In the genomic region with DNA sequence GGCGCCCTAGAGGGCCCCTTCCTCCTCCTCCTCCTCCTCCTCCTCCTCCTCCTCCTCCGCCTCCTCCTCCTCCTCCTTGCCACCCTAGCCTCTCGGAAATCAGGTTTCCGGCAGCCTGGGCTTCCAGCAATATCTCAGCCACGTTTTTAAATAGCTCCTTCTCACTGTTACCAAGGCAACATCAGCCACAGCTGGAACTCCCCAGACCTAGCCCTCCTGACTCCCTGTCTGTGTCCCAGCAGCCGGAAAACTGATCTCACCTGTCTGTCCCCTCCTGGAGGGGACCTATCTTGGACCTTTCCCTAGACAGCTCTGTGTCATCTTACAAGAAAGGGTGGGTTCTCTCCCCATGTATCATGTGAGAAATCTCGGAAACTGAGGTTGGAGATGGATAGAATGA, we compare ENCODE assay signal across 8 mouse cellular contexts. TPM values are rescaled to one million over a fixed set of nuclear protein-coding genes. Genes with fewer than 3 reads are reported as not detected.
A peak's percentile ranks its signal among the peaks of the same experiment; 100 is the strongest.
DNase-seq lines count a peak whose midpoint lies in the region; ATAC-seq and TF ChIP-seq lines count a peak whose summit lies in the region.

No protein-coding gene starts in this region.

- H3K27ac ChIP-seq in kidney, embryonic 16.5 days (ENCODE audit: low read length) = peak overlapping the region; percentile 58
- 0 out of 2 replicates have a peak overlapping the region, but pooled peaks have one; percentile 31 for H3K27ac ChIP-seq in cortical plate, adult 2 months (ENCODE audit: insufficient read depth, low read length)
- H3K27ac ChIP-seq in heart, embryonic 16.5 days (ENCODE audit: low read length) = peak overlapping the region; percentile 45
- H3K27ac ChIP-seq in macrophage = peak overlapping the region; percentile 94

- peak overlapping the region; percentile 88 for H3K4me2 ChIP-seq in kidney, embryonic 16.5 days (replicated peaks; ENCODE audit: low read depth, low read length)
- peak overlapping the region; percentile 87 for H3K4me2 ChIP-seq in heart, embryonic 16.5 days (ENCODE audit: low read depth, low read length)

- ATAC-seq in kidney, embryonic 16.5 days (ENCODE audit: low FRiP score, low TSS enrichment) = no peak
- ATAC-seq in heart, embryonic 16.5 days (replicated peaks; ENCODE audit: extremely low read depth, insufficient read depth, low FRiP score) = peak; percentile 10; the same call in 1 of the 2 replicates
- no peak for ATAC-seq in erythroid progenitor cell, adult 5-6 weeks (replicated peaks; ENCODE audit: low FRiP score, poor library complexity, severe bottlenecking)

- no peak for TF ChIP-seq POLR2A in cortical plate, adult 2 months (IDR thresholded peaks at IDR 0.05; ENCODE audit: extremely low read depth, insufficient read depth, low read length)

- H3K9me3 ChIP-seq in kidney, embryonic 16.5 days (ENCODE audit: low read length) = no peaks in the 10 kb centered on the region
- H3K9me3 ChIP-seq in heart, embryonic 16.5 days (replicated peaks; ENCODE audit: control insufficient read depth, low read length) = no peaks in the 10 kb centered on the region

- no peaks in the 10 kb centered on the region for H3K27me3 ChIP-seq in kidney, embryonic 16.5 days (ENCODE audit: insufficient read depth, low read length)
- H3K27me3 ChIP-seq in heart, embryonic 16.5 days (ENCODE audit: control insufficient read depth, insufficient read depth, low read length) = no peaks in the 10 kb centered on the region

- peaks cover 37% of the 10 kb centered on the region for H3K4me1 ChIP-seq in kidney, embryonic 16.5 days (ENCODE audit: insufficient read depth, low read length)
- peaks cover 5% of the 10 kb centered on the region; the same call in 1 of the 2 replicates for H3K4me1 ChIP-seq in cortical plate, adult 2 months (ENCODE audit: control insufficient read depth, insufficient read depth, low read length)
- peaks cover 32% of the 10 kb centered on the region for H3K4me1 ChIP-seq in heart, embryonic 16.5 days (ENCODE audit: control insufficient read depth, insufficient read depth, low read length)

- 18% methylated on average over 4 of the region's 7 CpGs for WGBS in kidney, embryonic 16.5 days
- 24% methylated on average over 5 of the region's 7 CpGs for WGBS in heart, embryonic 16.5 days
- 35% methylated on average over 4 of the region's 7 CpGs for WGBS in macrophage (ENCODE audit: missing documents)

- H3K36me3 ChIP-seq in kidney, embryonic 16.5 days (ENCODE audit: insufficient read depth, low read length) = peaks cover 36% of the 10 kb centered on the region
- H3K36me3 ChIP-seq in heart, embryonic 16.5 days (ENCODE audit: control insufficient read depth, insufficient read depth) = peaks cover 24% of the 10 kb centered on the region
- H3K36me3 ChIP-seq in macrophage (ENCODE audit: inconsistent target) = peaks cover 33% of the 10 kb centered on the region

- TF ChIP-seq CTCF in cortical plate, adult 2 months (IDR thresholded peaks at IDR 0.05; ENCODE audit: extremely low read depth, insufficient read depth, low read length) = no peak

- peaks cover 53% of the 10 kb centered on the region for H3K79me2 ChIP-seq in macrophage (ENCODE audit: inconsistent target)

- H3K4me3 ChIP-seq in kidney, embryonic 16.5 days (ENCODE audit: low read length) = peak overlapping the region; percentile 83
- H3K4me3 ChIP-seq in cortical plate, adult 2 months (ENCODE audit: insufficient read depth, low read length) = peak overlapping the region; percentile 80
- peak overlapping the region; percentile 87 for H3K4me3 ChIP-seq in heart, embryonic 16.5 days (ENCODE audit: low read length)
- peak overlapping the region; percentile 95 for H3K4me3 ChIP-seq in macrophage (ENCODE audit: inconsistent target)

- H3K9ac ChIP-seq in kidney, embryonic 16.5 days (replicated peaks; ENCODE audit: low read length) = peak overlapping the region; percentile 48
- peak overlapping the region; percentile 22; the same call in 1 of the 2 replicates for H3K9ac ChIP-seq in heart, embryonic 16.5 days (ENCODE audit: low read length)

- no peak for DNase-seq in kidney, postnatal 14 days
- DNase-seq in cerebellum, adult 9-10 months = no peak
- DNase-seq in thymus, postnatal 36 days = no peak

RNA-seq across cellular contexts. Expression of gene Camk1, which starts 1.5 kb away (rescaled TPM):
- polyA plus RNA-seq in kidney, embryonic 16.5 days (2015; fragmentation: Nextera tagmentation; extraction: Ambion mirVana) = 110 and 117 TPM in 2 replicates
- polyA plus RNA-seq in cortical plate, adult 2 months (2012; rRNA removed) = 119 and 123 TPM in 2 replicates
- 117 and 122 TPM in 2 replicates for polyA plus RNA-seq in heart, embryonic 16.5 days (2015; fragmentation: Nextera tagmentation; extraction: Ambion mirVana)
- 100 to 1,000 TPM in 14 of 26 experiments, 10 to 100 TPM in 12; 24.4 to 393 (median 134) TPM for total RNA-seq in macrophage (2018; cell fraction: chromatin; rRNA removed)
- 100 to 1,000 TPM; 131 to 215 (median 167) TPM for total RNA-seq in macrophage (2018; cell fraction: cytosol; rRNA removed)
- 100 to 1,000 TPM in 12 of 26 experiments, 10 to 100 TPM in 14; 26.9 to 294 (median 90.3) TPM for total RNA-seq in macrophage (2018; cell fraction: nucleus; rRNA removed)
- polyA plus RNA-seq in macrophage (2018) = 148 to 193 TPM (median 166 TPM) in 3 replicates
- 8.8 and 13.3 TPM in 2 replicates for total RNA-seq in erythroid progenitor cell, adult 5-6 weeks (2015; ENCODE audit: low replicate concordance)
- total RNA-seq in erythroid progenitor cell, adult 5-6 weeks (2017; ENCODE audit: low replicate concordance) = 3.1 and 8.5 TPM in 2 replicates

RNA-seq across cellular contexts. Expression of gene Ogg1, which starts 15.5 kb away (rescaled TPM):
- 17.4 and 19.4 TPM in 2 replicates for polyA plus RNA-seq in kidney, embryonic 16.5 days (2015; fragmentation: Nextera tagmentation; extraction: Ambion mirVana)
- 13.7 and 14.3 TPM in 2 replicates for polyA plus RNA-seq in cortical plate, adult 2 months (2012; rRNA removed)
- 8.1 and 9.9 TPM in 2 replicates for polyA plus RNA-seq in heart, embryonic 16.5 days (2015; fragmentation: Nextera tagmentation; extraction: Ambion mirVana)
- total RNA-seq in macrophage (2018; cell fraction: chromatin; rRNA removed) = 10 to 100 TPM in 11 of 26 experiments, 1 to 10 TPM in 15; 1.3 to 17.8 (median 7.8) TPM
- total RNA-seq in macrophage (2018; cell fraction: cytosol; rRNA removed) = 10 to 100 TPM in 5 of 26 experiments, 1 to 10 TPM in 21; 4.6 to 13.7 (median 8.1) TPM
- total RNA-seq in macrophage (2018; cell fraction: nucleus; rRNA removed) = 10 to 100 TPM in 9 of 26 experiments, 1 to 10 TPM in 16, under 1 TPM in 1; 0.99 to 21.8 (median 8.4) TPM
- 5.2 to 11.7 TPM (median 7.6 TPM) in 3 replicates for polyA plus RNA-seq in macrophage (2018)
- 3.2 and 9.2 TPM in 2 replicates for total RNA-seq in erythroid progenitor cell, adult 5-6 weeks (2015; ENCODE audit: low replicate concordance)
- total RNA-seq in erythroid progenitor cell, adult 5-6 weeks (2017; ENCODE audit: low replicate concordance) = not detected in 2 replicates

RNA-seq across cellular contexts. Expression of gene Brpf1, which starts 35.4 kb away (rescaled TPM):
- polyA plus RNA-seq in kidney, embryonic 16.5 days (2015; fragmentation: Nextera tagmentation; extraction: Ambion mirVana) = 19.0 and 22.1 TPM in 2 replicates
- polyA plus RNA-seq in cortical plate, adult 2 months (2012; rRNA removed) = 24.2 and 26.6 TPM in 2 replicates
- 11.6 and 12.3 TPM in 2 replicates for polyA plus RNA-seq in heart, embryonic 16.5 days (2015; fragmentation: Nextera tagmentation; extraction: Ambion mirVana)
- total RNA-seq in macrophage (2018; cell fraction: chromatin; rRNA removed) = 100 to 1,000 TPM in 25 of 26 experiments, 10 to 100 TPM in 1; 91.5 to 212 (median 144) TPM
- 10 to 100 TPM; 20.1 to 41.2 (median 30.0) TPM for total RNA-seq in macrophage (2018; cell fraction: cytosol; rRNA removed)
- 100 to 1,000 TPM in 15 of 26 experiments, 10 to 100 TPM in 11; 73.9 to 156 (median 103) TPM for total RNA-seq in macrophage (2018; cell fraction: nucleus; rRNA removed)
- 24.0 to 33.8 TPM (median 28.7 TPM) in 3 replicates for polyA plus RNA-seq in macrophage (2018)
- 33.5 and 43.6 TPM in 2 replicates for total RNA-seq in erythroid progenitor cell, adult 5-6 weeks (2015; ENCODE audit: low replicate concordance)
- 30.7 and 41.5 TPM in 2 replicates for total RNA-seq in erythroid progenitor cell, adult 5-6 weeks (2017; ENCODE audit: low replicate concordance)

RNA-seq across cellular contexts. Expression of gene Tada3, which starts 35.4 kb away (rescaled TPM):
- 63.5 and 66.7 TPM in 2 replicates for polyA plus RNA-seq in kidney, embryonic 16.5 days (2015; fragmentation: Nextera tagmentation; extraction: Ambion mirVana)
- 57.1 and 57.3 TPM in 2 replicates for polyA plus RNA-seq in cortical plate, adult 2 months (2012; rRNA removed)
- 40.3 and 41.1 TPM in 2 replicates for polyA plus RNA-seq in heart, embryonic 16.5 days (2015; fragmentation: Nextera tagmentation; extraction: Ambion mirVana)
- total RNA-seq in macrophage (2018; cell fraction: chromatin; rRNA removed) = 10 to 100 TPM; 14.3 to 50.8 (median 34.2) TPM
- total RNA-seq in macrophage (2018; cell fraction: cytosol; rRNA removed) = 10 to 100 TPM; 17.4 to 33.0 (median 29.1) TPM
- total RNA-seq in macrophage (2018; cell fraction: nucleus; rRNA removed) = 10 to 100 TPM; 18.4 to 41.1 (median 30.7) TPM
- 21.8 to 25.0 TPM (median 22.9 TPM) in 3 replicates for polyA plus RNA-seq in macrophage (2018)
- total RNA-seq in erythroid progenitor cell, adult 5-6 weeks (2015; ENCODE audit: low replicate concordance) = 1.7 and 6.8 TPM in 2 replicates
- 9.9 and 10.9 TPM in 2 replicates for total RNA-seq in erythroid progenitor cell, adult 5-6 weeks (2017; ENCODE audit: low replicate concordance)

RNA-seq across cellular contexts. Expression of gene Arpc4, which starts 35.6 kb away (rescaled TPM):
- 401 and 410 TPM in 2 replicates for polyA plus RNA-seq in kidney, embryonic 16.5 days (2015; fragmentation: Nextera tagmentation; extraction: Ambion mirVana)
- polyA plus RNA-seq in cortical plate, adult 2 months (2012; rRNA removed) = 156 and 177 TPM in 2 replicates
- 250 and 261 TPM in 2 replicates for polyA plus RNA-seq in heart, embryonic 16.5 days (2015; fragmentation: Nextera tagmentation; extraction: Ambion mirVana)
- total RNA-seq in macrophage (2018; cell fraction: chromatin; rRNA removed) = 100 to 1,000 TPM in 7 of 26 experiments, 10 to 100 TPM in 19; 24.8 to 127 (median 81.4) TPM
- 100 to 1,000 TPM; 310 to 469 (median 363) TPM for total RNA-seq in macrophage (2018; cell fraction: cytosol; rRNA removed)
- 100 to 1,000 TPM in 24 of 26 experiments, 10 to 100 TPM in 2; 66.0 to 230 (median 143) TPM for total RNA-seq in macrophage (2018; cell fraction: nucleus; rRNA removed)
- polyA plus RNA-seq in macrophage (2018) = 315 to 508 TPM (median 391 TPM) in 3 replicates
- 45.3 and 71.7 TPM in 2 replicates for total RNA-seq in erythroid progenitor cell, adult 5-6 weeks (2015; ENCODE audit: low replicate concordance)
- 33.7 and 71.5 TPM in 2 replicates for total RNA-seq in erythroid progenitor cell, adult 5-6 weeks (2017; ENCODE audit: low replicate concordance)

Comparison
In these comparisons a context has a peak if more than half of its experiments do, and no peak if none do; other contexts are left out.
1. H3K27ac ChIP-seq: peak in every context shown above with its lines; median percentile 94 in macrophage; 58 in kidney, embryonic 16.5 days; 45 in heart, embryonic 16.5 days; 31 in cortical plate, adult 2 months.